Mouse (Mus musculus) limb, embryonic 12.5 days (tissue): ENCODE measurements around the gene Gm44973. TPM values are rescaled to one million over a fixed set of nuclear protein-coding genes. Genes with fewer than 3 reads are reported as not detected.

Experiments
- ATAC-seq: fragments of 200-750 bp; cut with Nextera tagmentation; 2 replicates; pipeline ENCODE4 v1.8.0; 2017; ENCODE audit warnings: low read depth, moderate TSS enrichment; ENCODE audit not compliant: insufficient number of reproducible peaks, insufficient read depth, low FRiP score, low TSS enrichment
- H3K27ac ChIP-seq: fragments of 300-500 bp; sonication (generic); 2 replicates; pipeline ENCODE4 v1.5.1; 2016; ENCODE audit warnings: mild to moderate bottlenecking, moderate library complexity
- H3K27me3 ChIP-seq: fragments of 300-500 bp; sonication (generic); 2 replicates; pipeline ENCODE4 v1.6.1; 2016; ENCODE audit warnings: mild to moderate bottlenecking, moderate library complexity
- H3K36me3 ChIP-seq: fragments of 300-500 bp; sonication (generic); 2 replicates; pipeline ENCODE4 v1.6.1; 2016; ENCODE audit warnings: mild to moderate bottlenecking, moderate library complexity
- H3K4me1 ChIP-seq: fragments of 300-500 bp; sonication (generic); replicated peaks from 2 replicates; pipeline ENCODE4 v1.6.1; 2016
- H3K4me2 ChIP-seq: fragments of 300-500 bp; sonication (generic); 2 replicates; pipeline ENCODE4 v1.6.1; 2016; ENCODE audit warnings: mild to moderate bottlenecking, moderate library complexity
- H3K4me3 ChIP-seq: fragments of 300-500 bp; sonication (generic); replicated peaks from 2 replicates; pipeline ENCODE4 v1.5.1; 2016; ENCODE audit warnings: mild to moderate bottlenecking
- H3K9ac ChIP-seq: fragments of 300-500 bp; sonication (generic); replicated peaks from 2 replicates; pipeline ENCODE4 v1.6.1; 2016; ENCODE audit warnings: mild to moderate bottlenecking, moderate library complexity
- H3K9me3 ChIP-seq: fragments of 300-500 bp; sonication (generic); 2 replicates; pipeline ENCODE4 v1.6.1; 2016; ENCODE audit warnings: mild to moderate bottlenecking, moderate library complexity
- WGBS: fragments of 180-500 bp; shearing (Covaris S2); methylation state at CpG from one replicate; pipeline ENCODE4 v1.1.7; 2016; 5-methylcytosine and 5-hydroxymethylcytosine counted together
- polyA plus RNA-seq: library from polyadenylated mRNA; unstranded; fragments of >200 nt; fragmentation: Nextera tagmentation; extraction: Ambion mirVana; gene quantifications from 2 replicates; pipeline ENCODE4 v1.2.1, GENCODE M21; 2016

Gm44973 gene
- polyA plus RNA-seq, 1 experiment from 2014 or later: not detected

DNA sequence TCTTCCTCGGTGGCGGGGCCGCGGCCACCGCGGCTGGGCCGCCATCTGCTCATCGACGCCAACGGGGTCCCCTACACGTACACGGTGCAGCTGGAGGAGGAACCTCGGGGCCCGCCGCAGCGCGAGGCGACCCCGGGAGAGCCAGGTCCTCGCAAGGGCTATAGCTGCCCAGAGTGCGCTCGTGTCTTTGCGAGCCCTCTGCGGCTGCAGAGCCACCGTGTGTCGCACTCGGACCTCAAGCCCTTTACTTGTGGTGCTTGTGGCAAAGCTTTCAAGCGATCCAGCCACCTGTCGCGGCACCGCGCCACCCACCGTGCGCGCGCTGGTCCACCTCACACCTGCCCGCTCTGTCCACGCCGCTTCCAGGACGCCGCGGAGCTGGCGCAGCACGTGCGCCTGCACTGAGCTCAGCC lies 37.6 kb downstream of the Gm44973 start:
- Histone ChIP-seq H3K9ac (peak overlapping the region; percentile 93), H3K27me3 (peaks cover 63% of the 10 kb centered on the region), H3K9me3 (0 out of 2 replicates have a peak, but pooled peaks cover 3% of the 10 kb centered on the region), H3K36me3 (0 out of 2 replicates have a peak, but pooled peaks cover 3% of the 10 kb centered on the region), H3K4me1 (peaks cover 48% of the 10 kb centered on the region), H3K27ac (no peak overlapping the region), H3K4me3 (peak overlapping the region; percentile 80), H3K4me2 (peak overlapping the region; percentile 89)
- ATAC-seq: no peak; the same call in 1 of the 2 replicates
- WGBS: 2% methylated on average over 45 of the region's 45 CpGs

GRCm38 (mm10) chr7:5053456-5054179 lies 38.3 kb downstream of the Gm44973 start:
- 9% methylated on average over 32 of the region's 32 CpGs for WGBS
- H3K27ac ChIP-seq: no peak overlapping the region

DNA sequence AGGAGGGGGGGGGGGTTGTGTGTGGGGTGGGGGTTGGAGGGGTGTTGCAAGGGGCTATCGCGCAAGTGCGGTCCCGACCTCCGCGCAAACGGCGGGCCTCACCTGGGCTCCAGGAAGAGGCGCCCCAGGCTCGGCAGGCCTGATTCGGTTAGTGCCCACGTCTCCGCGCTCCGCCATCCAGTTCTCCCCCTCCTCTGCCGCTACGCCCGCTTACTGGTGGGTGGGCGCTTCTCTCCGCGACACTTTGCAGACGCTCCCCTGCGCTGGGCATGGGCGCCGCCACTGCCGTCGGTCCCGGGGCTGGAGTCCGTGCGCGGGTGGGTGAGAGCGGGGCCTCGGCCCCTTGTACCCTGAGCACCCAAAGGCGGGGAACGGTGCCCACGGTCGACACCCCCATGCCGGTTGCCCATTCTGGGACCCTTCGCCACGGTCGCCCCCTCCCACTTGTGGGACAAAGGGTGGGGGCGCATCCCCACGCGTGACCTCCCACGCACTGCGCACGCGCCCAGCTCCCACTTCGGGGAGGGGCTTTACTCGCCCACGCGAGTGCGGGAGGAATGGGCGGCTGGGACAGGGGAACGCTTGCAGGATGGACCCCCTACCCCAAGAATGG lies 41.5 kb downstream of the Gm44973 start:
- no peak for ATAC-seq

More at GRCm38 (mm10) chr7:5053456-5054179, 38.3 kb downstream of the Gm44973 start:
- H3K4me2 ChIP-seq: peak overlapping the region; percentile 89
- H3K9ac ChIP-seq: peak overlapping the region; percentile 93
- H3K36me3 ChIP-seq: 0 out of 2 replicates have a peak, but pooled peaks cover 3% of the 10 kb centered on the region
- peak overlapping the region; percentile 80 for H3K4me3 ChIP-seq
- 0 out of 2 replicates have a peak, but pooled peaks cover 3% of the 10 kb centered on the region for H3K9me3 ChIP-seq
- H3K4me1 ChIP-seq: peaks cover 50% of the 10 kb centered on the region
- H3K27me3 ChIP-seq: peaks cover 70% of the 10 kb centered on the region
- ATAC-seq: no peak

GRCm38 (mm10) chr7:5057381-5057780 lies 42.1 kb downstream of the Gm44973 start:
- no peak for ATAC-seq
- Histone ChIP-seq H3K27ac (no peak overlapping the region), H3K36me3 (0 out of 2 replicates have a peak, but pooled peaks cover 3% of the 10 kb centered on the region), H3K4me1 (peaks cover 48% of the 10 kb centered on the region), H3K4me2 (peak overlapping the region; percentile 83), H3K27me3 (peaks cover 68% of the 10 kb centered on the region), H3K4me3 (peak overlapping the region; percentile 61), H3K9ac (peak overlapping the region; percentile 84; the same call in 1 of the 2 replicates), H3K9me3 (0 out of 2 replicates have a peak, but pooled peaks cover 3% of the 10 kb centered on the region)
- WGBS: 30% methylated on average over 8 of the region's 8 CpGs

More for the DNA sequence above, 41.5 kb downstream of the Gm44973 start:
- H3K9me3 ChIP-seq: 0 out of 2 replicates have a peak, but pooled peaks cover 3% of the 10 kb centered on the region
- H3K27ac ChIP-seq: no peak overlapping the region
- peak overlapping the region; percentile 84 for H3K9ac ChIP-seq
- peak overlapping the region; percentile 61 for H3K4me3 ChIP-seq
- H3K4me2 ChIP-seq: peak overlapping the region; percentile 83
- WGBS: 2% methylated on average over 52 of the region's 55 CpGs
- H3K27me3 ChIP-seq: peaks cover 74% of the 10 kb centered on the region
- 0 out of 2 replicates have a peak, but pooled peaks cover 3% of the 10 kb centered on the region for H3K36me3 ChIP-seq
- peaks cover 54% of the 10 kb centered on the region for H3K4me1 ChIP-seq

- Histone ChIP-seq H3K27ac (no peak overlapping the region), H3K4me3 (peak overlapping the region; percentile 61), H3K4me2 (peak overlapping the region; percentile 83), H3K36me3 (0 out of 2 replicates have a peak, but pooled peaks cover 3% of the 10 kb centered on the region), H3K27me3 (peaks cover 63% of the 10 kb centered on the region), H3K4me1 (peaks cover 44% of the 10 kb centered on the region), H3K9me3 (0 out of 2 replicates have a peak, but pooled peaks cover 3% of the 10 kb centered on the region), H3K9ac (no peak overlapping the region)
- ATAC-seq: no peak
- 35% methylated on average over 11 of the region's 11 CpGs for WGBS
Observed at GRCm38 (mm10) chr7:5057804-5058203, 42.5 kb downstream of the Gm44973 start.

- no peak overlapping the region for H3K9ac ChIP-seq
- H3K27me3 ChIP-seq: peaks cover 55% of the 10 kb centered on the region
- no peaks in the 10 kb centered on the region for H3K9me3 ChIP-seq
- ATAC-seq: no peak
- H3K4me3 ChIP-seq: no peak overlapping the region
- no peaks in the 10 kb centered on the region for H3K36me3 ChIP-seq
- H3K4me1 ChIP-seq: peaks cover 40% of the 10 kb centered on the region
- H3K4me2 ChIP-seq: no peak overlapping the region
- no peak overlapping the region for H3K27ac ChIP-seq
- WGBS: 93% methylated on average over 1 of the region's 1 CpGs
Observed at GRCm38 (mm10) chr7:5058631-5059030, 43.3 kb downstream of the Gm44973 start.

DNA sequence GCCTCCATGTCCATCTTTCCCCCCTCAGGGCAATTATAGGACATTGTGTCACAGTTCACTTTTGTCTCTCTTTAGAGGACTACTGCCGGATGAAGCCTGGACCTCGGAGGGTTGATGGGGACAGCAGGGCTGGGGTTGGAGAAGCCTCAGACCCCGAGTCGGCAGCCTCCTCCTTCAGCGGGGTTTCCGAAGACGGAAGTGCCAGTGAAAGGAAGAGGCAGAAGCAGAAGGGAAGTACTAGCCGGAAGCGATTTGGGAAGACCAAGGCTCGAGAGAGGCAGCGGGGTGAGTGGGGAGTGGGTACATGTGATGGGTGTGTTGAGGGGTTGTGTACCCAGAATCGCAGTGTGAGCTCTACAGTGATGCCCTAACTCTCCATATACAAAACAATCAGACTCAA lies 44.1 kb downstream of the Gm44973 start:
- no peaks in the 10 kb centered on the region for H3K9me3 ChIP-seq
- peaks cover 47% of the 10 kb centered on the region for H3K27me3 ChIP-seq
- peaks cover 40% of the 10 kb centered on the region for H3K4me1 ChIP-seq
- no peak overlapping the region for H3K4me2 ChIP-seq
- H3K4me3 ChIP-seq: peak overlapping the region; percentile 69; the same call in 1 of the 2 replicates
- no peak overlapping the region for H3K9ac ChIP-seq
- no peak for ATAC-seq
- H3K27ac ChIP-seq: no peak overlapping the region
- 95% methylated on average over 12 of the region's 12 CpGs for WGBS
- H3K36me3 ChIP-seq: no peaks in the 10 kb centered on the region

GRCm38 (mm10) chr7:5060239-5060731 lies 45.0 kb downstream of the Gm44973 start:
- H3K9ac ChIP-seq: peak overlapping the region; percentile 89
- H3K4me1 ChIP-seq: peaks cover 43% of the 10 kb centered on the region
- no peaks in the 10 kb centered on the region for H3K9me3 ChIP-seq
- peak overlapping the region; percentile 99 for H3K27ac ChIP-seq
- no peaks in the 10 kb centered on the region; the same call in 1 of the 2 replicates for H3K36me3 ChIP-seq
- peaks cover 39% of the 10 kb centered on the region for H3K27me3 ChIP-seq
- WGBS: 4% methylated on average over 27 of the region's 27 CpGs
- H3K4me2 ChIP-seq: peak overlapping the region; percentile 86
- peak; percentile 6; the same call in 1 of the 2 replicates for ATAC-seq
- peak overlapping the region; percentile 69 for H3K4me3 ChIP-seq

GRCm38 (mm10) chr7:5060944-5061773 lies 45.9 kb downstream of the Gm44973 start:
- Histone ChIP-seq H3K9ac (peak overlapping the region; percentile 89), H3K4me3 (peak overlapping the region; percentile 69), H3K9me3 (no peaks in the 10 kb centered on the region), H3K36me3 (peaks cover 5% of the 10 kb centered on the region), H3K27ac (peak overlapping the region; percentile 99), H3K4me1 (peaks cover 42% of the 10 kb centered on the region), H3K27me3 (peaks cover 30% of the 10 kb centered on the region), H3K4me2 (peak overlapping the region; percentile 86)
- peak; percentile 87 for ATAC-seq
- WGBS: under 1% methylated on average over 54 of the region's 60 CpGs

DNA sequence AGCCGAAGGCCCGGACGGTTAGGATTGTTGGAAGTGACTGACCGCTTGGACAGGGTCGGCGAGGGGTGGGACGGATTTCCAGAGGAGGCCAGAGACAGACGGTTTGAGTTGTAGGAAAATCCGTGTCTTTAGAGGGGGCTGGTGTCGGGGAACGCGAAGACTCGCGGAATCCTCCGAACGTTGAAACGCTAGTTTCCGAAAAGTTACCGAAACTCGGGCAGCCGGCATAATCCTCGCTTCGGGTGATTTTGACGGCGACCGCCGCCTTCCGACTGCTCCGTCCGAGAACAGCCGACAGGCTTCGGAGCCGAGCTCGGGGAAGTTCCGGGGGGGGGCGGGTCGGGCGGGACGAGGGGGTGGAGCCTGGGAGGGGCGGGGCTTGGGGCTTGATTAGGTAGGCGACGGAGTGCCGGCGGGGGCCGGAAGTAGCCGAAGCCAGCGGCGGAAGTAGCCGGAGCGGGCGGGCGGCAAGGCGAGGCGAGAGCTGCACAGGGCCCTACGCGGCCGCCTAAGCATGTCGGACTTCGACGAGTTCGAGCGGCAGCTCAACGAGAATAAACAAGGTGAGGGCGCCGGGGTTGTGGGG lies 46.6 kb downstream of the Gm44973 start, which contains the start of gene U2af2:
U2af2 (plus strand) TSS at position 370 of the 586 bp plus-strand sequence.
- H3K27ac ChIP-seq: peak within 1 kb of the TSS; percentile 99
- WGBS: under 1% methylated on average over 54 of the region's 65 CpGs
- peaks cover 23% of the 10 kb centered on the region for H3K27me3 ChIP-seq
- H3K9ac ChIP-seq: peak within 1 kb of the TSS; percentile 89
- H3K4me2 ChIP-seq: peak within 1 kb of the TSS; percentile 86
- peaks cover 12% of the 10 kb centered on the region for H3K36me3 ChIP-seq
- H3K9me3 ChIP-seq: no peaks in the 10 kb centered on the region
- peak within 1 kb of the TSS; percentile 69 for H3K4me3 ChIP-seq
- peak; percentile 74 for ATAC-seq
- peaks cover 39% of the 10 kb centered on the region for H3K4me1 ChIP-seq
